Mouse (Mus musculus): ENCODE data around the gene Cyp1b1. TPM values are rescaled to one million over a fixed set of nuclear protein-coding genes. Genes with fewer than 3 reads are reported as not detected.

Gene Cyp1b1
- polyA plus RNA-seq, 1 experiment: 1.1 TPM

- TF ChIP-seq CTCF (IDR thresholded peaks at IDR 0.05; ENCODE audit: borderline replicate concordance, insufficient read depth, low read depth, low read length) (no peak), POLR2A (IDR thresholded peaks at IDR 0.05; ENCODE audit: borderline replicate concordance, insufficient read depth, low read length) (no peak)
- DNase-seq: no peak
- WGBS: 80% methylated on average over 8 of the region's 8 CpGs
- H3K27ac ChIP-seq (ENCODE audit: insufficient read depth, low read length): no peak overlapping the region
- H3K27me3 ChIP-seq (ENCODE audit: control insufficient read depth, insufficient read depth, low read length): no peaks in the 10 kb centered on the region
- no peak overlapping the region for H3K4me3 ChIP-seq (replicated peaks; ENCODE audit: insufficient read depth, low read depth, low read length)
- H3K4me1 ChIP-seq (ENCODE audit: control insufficient read depth, insufficient read depth, low read length): no peaks in the 10 kb centered on the region
Measured at GRCm38 (mm10) chr17:79658863-79659262, 56.0 kb downstream of the Cyp1b1 start.

DNA sequence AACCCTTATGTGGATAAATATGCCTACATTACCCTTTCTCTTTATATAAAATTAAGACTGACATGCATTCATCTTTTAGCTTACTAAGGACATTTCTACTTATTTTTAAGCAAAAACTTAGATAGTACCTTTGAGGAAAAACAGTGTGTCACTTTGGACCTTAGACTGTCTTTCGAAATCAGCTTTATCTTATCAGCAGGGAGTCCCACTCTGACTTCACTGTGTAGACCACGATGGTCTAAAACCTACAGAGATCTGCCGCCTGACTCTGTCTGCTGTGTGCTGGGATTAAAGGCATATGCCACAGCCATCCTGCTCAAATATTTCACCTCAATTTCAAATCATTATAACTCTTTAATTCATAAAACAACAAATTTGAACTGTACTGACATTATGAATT, 56.4 kb downstream of the Cyp1b1 start:
- TF ChIP-seq CTCF (IDR thresholded peaks at IDR 0.05; ENCODE audit: borderline replicate concordance, insufficient read depth, low read depth, low read length): no peak
- TF ChIP-seq POLR2A (IDR thresholded peaks at IDR 0.05; ENCODE audit: borderline replicate concordance, insufficient read depth, low read length): no peak
- H3K27ac ChIP-seq (ENCODE audit: insufficient read depth, low read length): no peak overlapping the region
- WGBS: 54% methylated on average over 3 of the region's 3 CpGs
- DNase-seq: no peak
- no peaks in the 10 kb centered on the region for H3K4me1 ChIP-seq (ENCODE audit: control insufficient read depth, insufficient read depth, low read length)
- no peaks in the 10 kb centered on the region for H3K27me3 ChIP-seq (ENCODE audit: control insufficient read depth, insufficient read depth, low read length)
- H3K4me3 ChIP-seq (replicated peaks; ENCODE audit: insufficient read depth, low read depth, low read length): no peak overlapping the region

GRCm38 (mm10) chr17:79657785-79658184, 57.1 kb downstream of the Cyp1b1 start:
- Histone ChIP-seq H3K4me1 (ENCODE audit: control insufficient read depth, insufficient read depth, low read length) (no peaks in the 10 kb centered on the region), H3K27me3 (ENCODE audit: control insufficient read depth, insufficient read depth, low read length) (no peaks in the 10 kb centered on the region), H3K27ac (ENCODE audit: insufficient read depth, low read length) (no peak overlapping the region), H3K4me3 (replicated peaks; ENCODE audit: insufficient read depth, low read depth, low read length) (no peak overlapping the region)
- WGBS: 57% methylated on average over 9 of the region's 9 CpGs
- no peak for TF ChIP-seq POLR2A (IDR thresholded peaks at IDR 0.05; ENCODE audit: borderline replicate concordance, insufficient read depth, low read length)
- no peak for TF ChIP-seq CTCF (IDR thresholded peaks at IDR 0.05; ENCODE audit: borderline replicate concordance, insufficient read depth, low read depth, low read length)
- DNase-seq: no peak

DNA sequence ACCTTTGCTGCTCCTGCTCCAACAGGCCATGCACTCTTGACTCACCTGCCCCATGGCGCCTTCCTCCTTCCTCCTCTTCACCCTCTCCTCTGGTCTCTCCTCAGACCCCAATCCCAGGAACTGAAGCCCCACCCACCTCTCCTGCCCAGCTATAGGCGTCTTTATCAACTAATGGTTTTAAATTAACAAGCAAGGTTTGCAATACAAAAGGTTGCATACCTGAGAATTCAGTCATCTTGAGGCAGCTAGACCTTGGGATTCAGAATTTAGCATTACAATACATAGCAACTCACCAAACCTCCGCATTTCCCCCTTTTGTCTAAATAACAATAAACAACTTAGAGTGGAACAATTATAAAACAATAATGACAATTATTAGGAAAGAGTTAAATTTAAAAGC, 60.7 kb downstream of the Cyp1b1 start:
- DNase-seq: no peak
- no peak overlapping the region for H3K4me3 ChIP-seq (replicated peaks; ENCODE audit: insufficient read depth, low read depth, low read length)
- WGBS: 81% methylated on average over 3 of the region's 3 CpGs
- H3K27me3 ChIP-seq (ENCODE audit: control insufficient read depth, insufficient read depth, low read length): no peaks in the 10 kb centered on the region
- H3K27ac ChIP-seq (ENCODE audit: insufficient read depth, low read length): no peak overlapping the region
- TF ChIP-seq CTCF (IDR thresholded peaks at IDR 0.05; ENCODE audit: borderline replicate concordance, insufficient read depth, low read depth, low read length): no peak
- no peak for TF ChIP-seq POLR2A (IDR thresholded peaks at IDR 0.05; ENCODE audit: borderline replicate concordance, insufficient read depth, low read length)
- no peaks in the 10 kb centered on the region for H3K4me1 ChIP-seq (ENCODE audit: control insufficient read depth, insufficient read depth, low read length)

DNA sequence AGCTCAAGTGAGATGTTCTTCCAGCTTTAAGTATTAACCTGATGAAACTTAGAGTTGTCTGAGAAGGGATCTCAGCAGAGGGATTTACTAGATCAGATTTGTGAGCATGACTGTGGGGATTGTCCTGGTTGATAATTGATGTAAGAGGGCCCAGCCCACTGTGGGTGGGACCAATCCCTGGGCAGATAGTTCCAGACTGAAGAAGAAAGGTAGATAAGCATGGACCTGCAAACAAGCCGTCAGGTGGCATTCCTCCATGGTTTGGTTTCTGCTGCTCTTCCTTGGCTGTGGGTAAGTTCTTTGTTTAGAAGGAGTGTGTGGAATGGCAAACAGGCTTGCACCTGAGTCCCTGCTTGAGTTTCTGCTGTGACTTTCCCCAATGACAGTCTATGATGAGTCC, 61.7 kb downstream of the Cyp1b1 start:
- no peak for DNase-seq
- Histone ChIP-seq H3K27ac (ENCODE audit: insufficient read depth, low read length) (no peak overlapping the region), H3K4me3 (replicated peaks; ENCODE audit: insufficient read depth, low read depth, low read length) (no peak overlapping the region), H3K27me3 (ENCODE audit: control insufficient read depth, insufficient read depth, low read length) (no peaks in the 10 kb centered on the region), H3K4me1 (ENCODE audit: control insufficient read depth, insufficient read depth, low read length) (no peaks in the 10 kb centered on the region)
- TF ChIP-seq POLR2A (IDR thresholded peaks at IDR 0.05; ENCODE audit: borderline replicate concordance, insufficient read depth, low read length): no peak
- TF ChIP-seq CTCF (IDR thresholded peaks at IDR 0.05; ENCODE audit: borderline replicate concordance, insufficient read depth, low read depth, low read length): no peak
- 92% methylated on average over 1 of the region's 1 CpGs for WGBS

Other genes starting within 250 kb of the Cyp1b1 start
- gene Rmdn2, start 103.2 kb downstream of the Cyp1b1 start, polyA plus RNA-seq (2012; rRNA removed): 8.0 and 11.2 TPM in 2 replicates
- 96.3 and 99.8 TPM in 2 replicates for gene Atl2, start 181.1 kb upstream of the Cyp1b1 start, polyA plus RNA-seq (2012; rRNA removed)